Mouse (Mus musculus) embryonic fibroblast, embryonic 13.5 days (primary cell): ENCODE results near the gene Hexb. TPM values are rescaled to one million over a fixed set of nuclear protein-coding genes. Genes with fewer than 3 reads are reported as not detected.
A peak's percentile ranks its signal among the peaks of the same experiment; 100 is the strongest.
"Not testable (repeated sequence)": the region's sequence is repeated elsewhere in the genome, so short reads cannot be mapped to it uniquely, and the experiment has no call there.

Experiments used
- H3K27ac ChIP-seq: 2 replicates; pipeline ENCODE4 v1.5.1; 2012; ENCODE audit warnings: low read length, control low read depth, inconsistent platforms; ENCODE audit not compliant: insufficient read depth
- H3K4me1 ChIP-seq: 2 replicates; pipeline ENCODE4 v1.6.1; 2011; ENCODE audit warnings: low read length; ENCODE audit not compliant: control insufficient read depth, insufficient read depth
- H3K4me3 ChIP-seq: 2 replicates; pipeline ENCODE4 v1.5.1; 2011; ENCODE audit warnings: mild to moderate bottlenecking, control low read depth, low read length; ENCODE audit not compliant: insufficient read depth
- CTCF ChIP-seq: IDR thresholded peaks from 2 replicates; pipeline ENCODE4 v1.5.1; 2011; ENCODE audit warnings: mild to moderate bottlenecking, control low read depth, low read length, moderate library complexity, borderline replicate concordance; ENCODE audit not compliant: insufficient read depth
- POLR2A ChIP-seq: IDR thresholded peaks from 2 replicates; pipeline ENCODE4 v1.6.1; 2011; ENCODE audit warnings: low read depth, mild to moderate bottlenecking, control low read depth, low read length, moderate library complexity
- polyA plus RNA-seq: library from polyadenylated mRNA; stranded (reverse); fragments of >200 nt; gene quantifications from 2 replicates; pipeline ENCODE4 v1.2.4, GENCODE M21; 2011; ENCODE audit warnings: low read depth; ENCODE audit not compliant: missing spikeins, insufficient read length

The Hexb gene
- polyA plus RNA-seq, 1 experiment = 81.3 TPM

GRCm38 (mm10) chr13:97184168-97184567, 14.0 kb downstream of the Hexb start:
- H3K4me1 ChIP-seq = no peaks in the 10 kb centered on the region
- H3K4me3 ChIP-seq = no peak overlapping the region
- H3K27ac ChIP-seq = no peak overlapping the region
- no peak for TF ChIP-seq POLR2A
- TF ChIP-seq CTCF = no peak

DNA sequence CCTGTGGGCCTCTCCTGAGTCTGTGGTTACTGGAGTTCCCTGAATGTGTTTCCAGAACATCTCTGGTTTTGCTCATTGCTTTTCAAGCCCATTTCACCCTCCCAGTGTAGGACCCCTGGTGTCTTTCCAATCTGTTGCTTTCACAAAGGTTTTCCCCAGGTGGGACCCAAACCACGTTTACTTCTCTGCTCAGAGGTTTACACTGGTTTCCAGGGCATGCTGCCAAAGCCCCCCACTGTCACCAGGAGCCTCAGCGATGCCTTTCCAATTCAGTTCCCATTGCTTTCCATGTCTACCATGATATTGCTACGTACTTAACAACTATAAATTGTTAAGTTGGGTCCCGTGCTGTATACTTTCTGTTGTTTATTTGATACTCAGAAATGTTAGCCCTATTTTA, 15.3 kb downstream of the Hexb start:
- TF ChIP-seq POLR2A (no peak), CTCF (no peak)
- H3K4me1 ChIP-seq = no peaks in the 10 kb centered on the region
- no peak overlapping the region for H3K4me3 ChIP-seq
- no peak overlapping the region for H3K27ac ChIP-seq

GRCm38 (mm10) chr13:97180113-97180828, 17.9 kb downstream of the Hexb start:
- no peaks in the 10 kb centered on the region for H3K4me1 ChIP-seq
- TF ChIP-seq POLR2A = no peak
- no peak for TF ChIP-seq CTCF
- no peak overlapping the region for H3K4me3 ChIP-seq
- H3K27ac ChIP-seq = no peak overlapping the region

DNA sequence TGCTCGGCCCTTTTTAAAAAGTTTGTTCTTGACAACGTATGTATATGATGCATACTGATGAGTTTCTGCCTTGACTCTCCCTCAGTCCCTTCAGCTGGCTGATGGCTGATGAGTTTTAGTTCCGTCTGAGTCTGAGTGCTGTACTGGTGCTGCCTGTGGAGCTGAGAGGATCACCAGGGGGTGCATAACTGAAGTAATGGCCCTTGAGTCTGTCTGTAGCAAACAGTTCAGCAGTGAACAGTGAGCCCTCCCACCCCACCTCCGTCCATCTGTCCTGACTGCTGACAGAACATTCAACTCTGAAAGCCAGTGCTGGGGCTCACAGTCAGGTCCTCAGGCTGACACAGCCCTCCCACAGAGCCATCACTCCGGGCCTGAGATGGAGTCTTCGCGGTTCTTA, 19.2 kb downstream of the Hexb start:
- no peak overlapping the region for H3K27ac ChIP-seq
- no peak overlapping the region for H3K4me3 ChIP-seq
- TF ChIP-seq CTCF = no peak
- no peak for TF ChIP-seq POLR2A
- no peaks in the 10 kb centered on the region for H3K4me1 ChIP-seq

DNA sequence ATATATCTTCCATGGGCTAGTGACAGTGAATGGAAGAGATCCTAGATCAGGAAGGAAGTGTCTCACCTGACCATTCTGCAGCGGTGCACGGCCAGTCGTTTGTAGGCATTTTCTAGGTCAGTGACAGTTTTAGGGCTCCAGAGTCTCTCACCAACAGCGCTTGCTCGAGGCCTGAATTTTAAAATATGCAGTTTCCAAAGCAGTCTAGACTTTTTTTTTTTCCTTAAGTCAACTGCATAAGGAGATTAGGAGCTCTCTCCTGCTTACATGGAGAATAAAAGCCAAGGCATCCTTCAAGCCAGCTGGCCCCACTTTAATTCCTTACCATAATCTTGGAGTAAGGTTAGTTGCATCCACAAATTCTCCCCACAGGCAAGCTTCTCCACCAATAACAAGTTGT, 21.4 kb downstream of the Hexb start:
- H3K4me1 ChIP-seq = no peaks in the 10 kb centered on the region
- H3K4me3 ChIP-seq = no peak overlapping the region
- no peak overlapping the region for H3K27ac ChIP-seq
- TF ChIP-seq CTCF = no peak
- no peak for TF ChIP-seq POLR2A

DNA sequence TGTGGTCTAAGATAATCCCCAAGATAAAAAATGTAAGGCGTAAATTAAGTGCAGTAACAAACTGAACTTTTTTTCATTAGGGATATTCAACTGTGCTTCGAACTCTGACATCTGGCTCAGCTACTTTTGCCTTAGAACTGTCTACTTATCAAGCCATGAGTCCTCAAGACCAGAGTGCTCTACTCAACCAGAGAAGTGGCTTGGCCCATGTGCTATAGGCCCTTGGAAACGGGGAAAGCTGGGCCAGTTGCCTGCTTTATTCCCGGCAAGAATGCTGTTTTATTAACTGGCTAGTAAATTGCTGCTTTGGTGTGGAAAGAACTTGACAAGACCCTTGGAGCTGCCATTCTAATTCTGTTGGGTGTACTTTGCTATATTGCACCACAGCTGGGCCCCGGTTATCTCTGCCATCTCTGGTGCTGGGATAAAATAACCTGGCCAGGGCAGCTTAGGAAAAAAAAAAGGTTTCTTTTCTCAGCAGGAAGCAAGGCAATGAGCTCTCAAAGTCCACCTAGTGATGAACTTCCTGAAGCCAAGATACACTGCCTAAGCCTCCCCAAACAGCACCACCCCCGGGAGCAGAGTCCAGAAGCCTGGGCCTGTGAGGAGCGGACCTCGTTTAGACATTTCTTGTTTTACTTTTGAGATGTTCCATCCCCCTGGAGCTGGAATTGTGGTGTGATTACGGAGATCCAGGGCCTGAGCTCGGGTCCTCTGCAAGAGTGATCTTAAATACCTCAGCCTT, 22.5 kb downstream of the Hexb start:
- no peak overlapping the region for H3K27ac ChIP-seq
- TF ChIP-seq CTCF = no peak
- TF ChIP-seq POLR2A = no peak
- H3K4me1 ChIP-seq = no peaks in the 10 kb centered on the region
- H3K4me3 ChIP-seq = no peak overlapping the region

GRCm38 (mm10) chr13:97145834-97146233, 52.3 kb downstream of the Hexb start:
- Histone ChIP-seq H3K4me1 (no peaks in the 10 kb centered on the region), H3K4me3 (no peak overlapping the region), H3K27ac (no peak overlapping the region)
- TF ChIP-seq POLR2A (no peak), CTCF (0 out of 2 replicates have a peak, but pooled peaks have one; percentile 27)

DNA sequence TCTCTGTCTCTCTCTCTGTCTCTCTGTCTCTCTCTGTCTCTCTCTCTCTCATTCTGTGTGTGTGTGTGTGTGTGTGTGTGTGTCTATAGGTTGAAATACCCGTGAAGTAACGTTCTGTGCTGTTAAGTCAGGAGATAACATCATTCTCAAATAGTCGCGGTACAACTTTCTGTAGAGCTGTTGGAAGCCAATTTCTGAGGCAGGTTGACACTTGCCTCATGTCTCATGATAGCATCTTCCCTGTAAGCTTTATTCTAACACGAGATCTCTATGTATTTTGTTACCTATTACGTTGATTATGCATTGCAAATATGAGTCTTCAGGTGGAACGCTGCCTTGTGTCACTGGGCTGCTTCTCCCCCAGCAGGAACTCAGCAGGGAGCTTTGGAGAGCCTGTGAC, 55.8 kb downstream of the Hexb start:
- Histone ChIP-seq H3K27ac (no peak overlapping the region), H3K4me1 (no peaks in the 10 kb centered on the region), H3K4me3 (no peak overlapping the region)
- TF ChIP-seq CTCF = no peak
- TF ChIP-seq POLR2A = no peak

GRCm38 (mm10) chr13:97138404-97138931, 59.7 kb downstream of the Hexb start:
- peak overlapping the region; percentile 82 for H3K4me3 ChIP-seq
- not testable (repeated sequence) for H3K4me1 ChIP-seq, H3K27ac ChIP-seq

DNA sequence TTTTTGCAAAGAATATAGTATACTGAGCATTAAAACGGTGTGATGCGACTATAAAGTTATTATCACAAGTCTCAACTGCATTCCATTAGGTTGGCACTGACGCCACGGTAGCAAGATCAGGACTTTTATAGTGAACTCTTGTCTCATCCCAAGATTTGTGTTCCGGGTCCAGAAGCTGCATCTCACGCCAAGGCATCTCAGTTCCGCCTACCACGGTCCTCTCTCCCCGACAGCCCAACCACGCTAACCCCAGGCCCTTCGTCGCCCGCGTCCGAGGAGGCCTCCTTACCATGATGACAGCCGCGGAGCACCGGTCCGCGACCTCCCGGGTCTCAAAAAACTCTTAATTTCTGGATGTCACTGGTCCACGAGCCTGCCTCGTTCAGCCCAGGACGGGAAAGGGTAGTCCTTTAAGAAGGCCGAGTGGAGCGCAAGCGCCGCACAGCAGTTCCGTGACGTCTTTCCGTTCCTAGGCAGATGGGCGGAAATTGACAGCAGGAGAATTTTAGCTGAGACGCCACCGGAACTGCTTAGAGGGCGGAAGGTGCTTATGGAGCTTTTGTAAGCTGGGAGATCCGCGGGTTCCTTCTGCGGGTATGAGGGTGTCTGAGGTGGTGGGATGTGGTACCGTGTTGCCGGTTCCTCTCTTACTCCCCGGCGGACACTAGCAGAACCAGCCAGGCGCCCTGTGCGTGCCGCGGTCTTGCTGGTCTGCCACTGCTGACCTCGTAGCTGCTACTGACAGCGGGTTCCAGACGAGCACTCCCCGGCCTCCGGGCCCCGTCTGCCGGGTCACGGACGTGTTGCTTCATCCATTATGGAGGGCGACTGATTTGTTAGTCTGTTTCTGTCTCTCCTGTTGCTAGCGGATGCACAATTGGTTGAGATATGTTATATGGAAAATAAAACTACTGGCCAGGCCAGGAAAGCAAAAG, 60.4 kb downstream of the Hexb start, which contains the start of the genes Gfm2 and Nsa2:
TSS of gene Gfm2 (plus strand) at position 472 of the 935 bp plus-strand sequence.
TSS of gene Nsa2 (minus strand) at position 472 of the 935 bp plus-strand sequence.
- Histone ChIP-seq H3K4me3 (peak within 1 kb of the TSS; percentile 82), H3K4me1 (no peaks in the 10 kb centered on the region), H3K27ac (peak within 1 kb of the TSS; percentile 67)
- TF ChIP-seq CTCF (no peak), POLR2A (peak; percentile 76)

- H3K27ac ChIP-seq, H3K4me3 ChIP-seq, H3K4me1 ChIP-seq: not testable (repeated sequence)
These were observed 67.7 kb downstream of the Hexb start for GRCm38 (mm10) chr13:97130413-97130812.

GRCm38 (mm10) chr13:97129654-97130053, 68.5 kb downstream of the Hexb start:
- H3K4me1 ChIP-seq, H3K4me3 ChIP-seq, H3K27ac ChIP-seq: not testable (repeated sequence)
